Mouse (Mus musculus) lung, postnatal 0 days (tissue): ENCODE data around the gene Tm6sf1.

ENCODE experiments used
- CTCF ChIP-seq: IDR thresholded peaks from 2 replicates; pipeline ENCODE4 v1.5.1; 2016; ENCODE audit warnings: antibody characterized with exemption, mild to moderate bottlenecking
- EP300 ChIP-seq: IDR thresholded peaks from 2 replicates; pipeline ENCODE4 v1.6.1; 2016; ENCODE audit warnings: antibody characterized with exemption, mild to moderate bottlenecking, control low read depth

- TF ChIP-seq CTCF (no peak), EP300 (no peak)
Measured at GRCm38 (mm10) chr7:81933601-81934266, 74.9 kb downstream of the Tm6sf1 start.
